Mouse (Mus musculus) adrenal gland, postnatal 0 days (tissue): ENCODE results near the gene Slc7a14. TPM values are rescaled to one million over a fixed set of nuclear protein-coding genes. Genes with fewer than 3 reads are reported as not detected.

Source experiments
- polyA plus RNA-seq: library from polyadenylated mRNA; unstranded; fragments of >200 nt; fragmentation: Nextera tagmentation; extraction: Ambion mirVana; gene quantifications from 2 replicates; pipeline ENCODE4 v1.2.1, GENCODE M21; 2015

The Slc7a14 gene
- polyA plus RNA-seq, result 2.5 and 6.3 TPM in 2 replicates

DNA sequence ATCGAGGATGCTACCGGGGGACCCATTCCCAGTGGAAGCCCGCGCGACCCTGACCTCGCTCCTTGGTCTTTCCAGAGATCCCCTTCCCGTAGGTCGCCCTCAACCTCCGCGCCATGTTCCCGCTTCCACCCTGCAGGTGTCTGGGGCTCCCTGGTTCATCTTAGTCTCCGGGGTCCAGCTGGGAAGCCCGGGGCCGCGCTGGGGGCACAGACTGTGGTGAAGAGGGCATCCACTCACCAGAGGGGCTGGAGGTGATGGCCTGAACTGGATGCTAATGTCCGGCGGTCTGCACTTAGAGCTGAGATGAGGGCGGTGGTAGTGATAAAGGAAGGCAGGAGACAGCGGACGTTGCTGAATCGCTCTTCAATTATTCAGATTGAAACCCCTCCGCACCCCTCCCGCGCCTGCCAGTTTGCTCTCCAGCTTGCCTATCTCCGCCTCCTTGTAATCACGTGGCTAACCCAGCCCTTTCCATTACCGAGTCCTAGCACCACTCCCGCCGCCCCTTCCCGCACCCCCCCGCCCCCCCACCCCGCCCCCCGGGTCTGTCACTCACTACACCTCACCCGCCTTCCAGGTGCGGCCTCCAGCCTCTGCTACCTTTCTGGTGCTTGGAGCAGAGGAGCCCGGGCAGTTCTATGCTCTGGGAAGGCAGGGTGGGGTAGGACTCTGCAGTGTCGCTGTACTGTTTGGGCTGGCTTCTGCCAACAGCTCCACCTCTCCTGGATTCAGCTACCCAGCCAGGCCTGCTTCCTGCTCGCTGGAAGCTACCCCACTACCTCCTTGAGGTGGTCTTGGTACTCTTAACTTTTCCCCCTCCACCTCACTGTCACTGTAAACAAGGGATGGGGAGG, at the start of gene Slc7a14:
Gene Slc7a14, minus strand, starts transcription at position 445 of the 854 bp plus-strand sequence.

Other genes starting within 250 kb of the Slc7a14 start
- gene Skil, start 215.3 kb downstream of the Slc7a14 start, polyA plus RNA-seq, result 9.8 and 14.4 TPM in 2 replicates
- 41.9 and 94.6 TPM in 2 replicates for gene Cldn11, start 160.5 kb downstream of the Slc7a14 start, polyA plus RNA-seq